Comparison of ENCODE assay signal across 12 mouse cellular contexts in the genomic region with DNA sequence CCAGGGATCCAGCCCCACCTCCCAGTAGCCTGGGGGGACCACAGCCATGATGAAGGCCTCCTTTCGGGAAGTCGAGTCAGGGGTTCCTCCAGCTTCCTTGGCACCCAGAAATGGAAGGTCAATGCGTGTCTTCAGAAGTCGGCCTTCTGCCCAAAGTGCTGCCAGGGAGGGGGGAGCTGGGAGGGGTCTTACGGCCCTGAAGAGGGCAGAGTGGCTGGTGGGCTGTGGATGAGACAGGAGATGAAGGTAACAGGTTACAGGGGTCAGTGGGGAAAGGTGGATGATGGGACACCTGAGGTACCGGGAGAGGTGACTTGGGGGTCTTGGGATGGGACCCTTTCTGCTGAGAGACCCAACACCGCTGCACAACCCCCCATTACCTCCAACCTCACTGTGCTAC. TPM values are rescaled to one million over a fixed set of nuclear protein-coding genes. Genes with fewer than 3 reads are reported as not detected.
DNase-seq lines count a peak whose midpoint lies in the region; ATAC-seq lines count a peak whose summit lies in the region.
"Had no signal": no experiment of that assay in that cellular context is flagged by ENCODE, and none has a peak within 500 bp of the region (broad histone marks: within the 10 kb centered on the region; RNA-seq: fewer than 3 reads in every experiment).

No protein-coding gene starts in this region.

- H3K36me3 ChIP-seq in hindbrain, embryonic 10.5 days: no peaks in the 10 kb centered on the region
- no peaks in the 10 kb centered on the region for H3K36me3 ChIP-seq in hindbrain, embryonic 12.5 days
- no peaks in the 10 kb centered on the region for H3K36me3 ChIP-seq in neural tube, embryonic 12.5 days
- H3K36me3 ChIP-seq: forebrain, embryonic 12.5 days had no signal

- H3K27ac ChIP-seq in hindbrain, embryonic 10.5 days: 0 out of 2 replicates have a peak overlapping the region, but pooled peaks have one; percentile 23
- H3K27ac ChIP-seq in hindbrain, embryonic 12.5 days: no peak overlapping the region
- no peak overlapping the region for H3K27ac ChIP-seq in neural tube, embryonic 12.5 days
- H3K27ac ChIP-seq: forebrain, embryonic 12.5 days; neural tube, embryonic 13.5 days had no signal

- no peak overlapping the region for H3K4me2 ChIP-seq in hindbrain, embryonic 12.5 days (replicated peaks)
- no peak overlapping the region for H3K4me2 ChIP-seq in neural tube, embryonic 12.5 days (replicated peaks)
- H3K4me2 ChIP-seq: forebrain, embryonic 12.5 days; midbrain, embryonic 11.5 days; neural tube, embryonic 13.5 days had no signal

- 84% methylated on average over 7 of the region's 7 CpGs for WGBS in hindbrain, embryonic 10.5 days
- WGBS in hindbrain, embryonic 12.5 days: 79% methylated on average over 7 of the region's 7 CpGs
- WGBS in neural tube, embryonic 12.5 days: 84% methylated on average over 7 of the region's 7 CpGs

- no peak overlapping the region for H3K9ac ChIP-seq in hindbrain, embryonic 12.5 days
- H3K9ac ChIP-seq in neural tube, embryonic 12.5 days: 0 out of 2 replicates have a peak overlapping the region, but pooled peaks have one; percentile 8
- H3K9ac ChIP-seq: forebrain, embryonic 12.5 days had no signal

- no peak for ATAC-seq in hindbrain, embryonic 12.5 days (ENCODE audit: low FRiP score)
- no peak for ATAC-seq in neural tube, embryonic 12.5 days (ENCODE audit: low FRiP score, low read depth)

- intact Hi-C loops in left cerebral cortex, postnatal 25 days (cut with DNase I): no loop called here

- peaks cover 59% of the 10 kb centered on the region for H3K27me3 ChIP-seq in hindbrain, embryonic 10.5 days (ENCODE audit: insufficient read depth, poor library complexity, severe bottlenecking)
- peaks cover 37% of the 10 kb centered on the region for H3K27me3 ChIP-seq in hindbrain, embryonic 12.5 days
- peaks cover 24% of the 10 kb centered on the region for H3K27me3 ChIP-seq in neural tube, embryonic 12.5 days (replicated peaks)

- H3K4me3 ChIP-seq in hindbrain, embryonic 10.5 days: no peak overlapping the region
- no peak overlapping the region for H3K4me3 ChIP-seq in hindbrain, embryonic 12.5 days
- no peak overlapping the region for H3K4me3 ChIP-seq in neural tube, embryonic 12.5 days
- H3K4me3 ChIP-seq: forebrain, embryonic 12.5 days; neural tube, embryonic 13.5 days had no signal

- no peaks in the 10 kb centered on the region for H3K9me3 ChIP-seq in hindbrain, embryonic 10.5 days
- H3K9me3 ChIP-seq in hindbrain, embryonic 12.5 days (replicated peaks): no peaks in the 10 kb centered on the region
- H3K9me3 ChIP-seq in neural tube, embryonic 12.5 days: no peaks in the 10 kb centered on the region
- H3K9me3 ChIP-seq: forebrain, embryonic 12.5 days; neural tube, embryonic 13.5 days had no signal

- peak; percentile 39 for DNase-seq in cerebellum, adult 9-11 months
- no peak for DNase-seq in cerebellum, adult 11 months
- DNase-seq in hindbrain, embryonic 10.5 days (ENCODE audit: low spot score): no peak
- no peak for DNase-seq in neural tube, embryonic 10.5 days (ENCODE audit: extremely low spot score, low spot score)
- DNase-seq in urinary bladder, postnatal 4 days (ENCODE audit: low spot score in 2 of 2): no peak
- DNase-seq in left cerebral cortex, postnatal 25 days (ENCODE audit: low spot score in 2 of 2): no peak

- peaks cover 75% of the 10 kb centered on the region for H3K4me1 ChIP-seq in hindbrain, embryonic 10.5 days (replicated peaks)
- peaks cover 31% of the 10 kb centered on the region for H3K4me1 ChIP-seq in hindbrain, embryonic 12.5 days
- H3K4me1 ChIP-seq in neural tube, embryonic 12.5 days: peaks cover 22% of the 10 kb centered on the region

RNA-seq across cellular contexts. Expression of gene Prcd, which starts 6.6 kb away (rescaled TPM):
- 0.47 and 1.2 TPM in 2 replicates for polyA plus RNA-seq in hindbrain, embryonic 10.5 days (2016; fragmentation: Nextera tagmentation; extraction: Ambion mirVana)
- 0.34 and 0.43 TPM in 2 replicates for polyA plus RNA-seq in hindbrain, embryonic 12.5 days (2016; fragmentation: Nextera tagmentation; extraction: Ambion mirVana)
- polyA plus RNA-seq in neural tube, embryonic 12.5 days (2016; fragmentation: Nextera tagmentation; extraction: Ambion mirVana): 0.39 and 0.79 TPM in 2 replicates
- total RNA-seq in left cerebral cortex, postnatal 25 days (2021): 1 to 10 TPM; 4.6 to 6.7 TPM
- total RNA-seq: granulocyte monocyte progenitor cell, adult 5-6 weeks had no signal

RNA-seq across cellular contexts. Expression of gene Cygb, which starts 7.3 kb away (rescaled TPM):
- 3.5 and 3.8 TPM in 2 replicates for polyA plus RNA-seq in hindbrain, embryonic 10.5 days (2016; fragmentation: Nextera tagmentation; extraction: Ambion mirVana)
- polyA plus RNA-seq in hindbrain, embryonic 12.5 days (2016; fragmentation: Nextera tagmentation; extraction: Ambion mirVana): 4.5 and 5.9 TPM in 2 replicates
- polyA plus RNA-seq in neural tube, embryonic 12.5 days (2016; fragmentation: Nextera tagmentation; extraction: Ambion mirVana): 6.7 and 6.9 TPM in 2 replicates
- total RNA-seq in left cerebral cortex, postnatal 25 days (2021): 10 to 100 TPM; 39.9 TPM
- total RNA-seq: granulocyte monocyte progenitor cell, adult 5-6 weeks had no signal

RNA-seq across cellular contexts. Expression of gene Rhbdf2, which starts 20.0 kb away (rescaled TPM):
- polyA plus RNA-seq in hindbrain, embryonic 10.5 days (2016; fragmentation: Nextera tagmentation; extraction: Ambion mirVana): 3.8 and 6.6 TPM in 2 replicates
- 3.7 and 4.5 TPM in 2 replicates for polyA plus RNA-seq in hindbrain, embryonic 12.5 days (2016; fragmentation: Nextera tagmentation; extraction: Ambion mirVana)
- polyA plus RNA-seq in neural tube, embryonic 12.5 days (2016; fragmentation: Nextera tagmentation; extraction: Ambion mirVana): 4.9 and 6.5 TPM in 2 replicates
- 1 to 10 TPM; 1.3 to 1.4 TPM for total RNA-seq in left cerebral cortex, postnatal 25 days (2021)
